Mouse (Mus musculus): ENCODE data around the gene Fam189b.

Fam189b gene

DNA sequence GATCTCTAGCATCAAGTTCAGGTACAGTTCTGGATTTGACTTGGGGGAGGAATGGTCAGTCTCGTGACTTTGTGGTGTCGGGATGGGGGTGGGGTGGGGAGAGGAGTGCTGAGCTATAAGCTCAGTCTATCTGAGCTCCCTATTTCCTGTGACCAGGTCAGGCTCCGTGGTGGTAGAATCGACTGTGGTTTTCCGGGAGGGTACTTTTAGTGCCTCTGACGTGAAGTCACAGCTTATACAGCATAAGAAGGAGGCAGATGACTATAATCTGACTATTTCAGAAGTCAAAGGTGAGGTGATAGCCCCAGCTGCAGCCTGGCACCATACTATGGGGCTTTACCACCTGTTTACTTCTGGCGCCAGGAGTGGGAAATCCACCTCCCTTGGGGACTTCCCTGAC, 48.4 kb downstream of the Fam189b start:
- DNase-seq: no peak

DNA sequence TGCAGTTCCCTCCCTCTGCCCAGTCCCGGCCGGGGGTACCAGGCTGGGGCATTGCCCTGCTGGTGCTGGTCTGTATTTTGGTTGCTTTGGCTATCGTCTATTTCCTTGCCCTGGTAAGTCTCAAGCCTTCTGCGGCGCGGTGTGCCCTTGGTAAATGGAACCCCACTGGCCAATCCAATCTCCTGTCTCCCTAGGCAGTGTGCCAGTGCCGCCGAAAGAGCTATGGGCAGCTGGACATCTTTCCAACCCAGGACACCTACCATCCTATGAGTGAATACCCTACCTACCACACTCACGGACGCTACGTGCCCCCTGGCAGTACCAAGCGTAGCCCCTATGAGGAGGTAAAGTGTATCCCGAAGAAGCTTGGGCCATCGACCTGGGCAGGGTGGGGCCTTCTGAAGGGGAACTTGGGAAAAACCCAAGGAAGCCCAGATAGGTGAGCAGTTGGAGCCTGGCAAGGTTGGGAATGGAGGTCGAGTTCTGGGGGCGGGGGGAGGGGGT, 48.9 kb downstream of the Fam189b start:
- no peak for DNase-seq

DNA sequence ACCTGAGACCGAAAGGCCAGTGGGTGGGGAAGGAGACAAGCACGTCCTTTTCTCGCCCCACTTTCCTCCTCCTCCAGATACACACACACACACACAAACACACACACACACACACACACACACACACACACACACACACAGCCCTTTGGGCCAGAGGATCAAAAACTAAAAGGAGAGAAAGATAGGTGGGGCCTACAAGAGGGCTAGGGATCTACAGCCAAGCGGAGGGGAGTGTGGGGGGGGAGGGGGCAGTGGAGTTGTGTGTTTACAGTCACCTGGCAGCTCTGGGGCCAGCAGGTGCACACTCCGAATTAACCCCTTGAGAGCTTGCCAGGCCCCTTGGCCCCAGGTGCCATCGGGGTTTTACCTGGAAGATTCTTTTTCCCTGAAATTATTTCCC, 49.7 kb downstream of the Fam189b start:
- DNase-seq: no peak

DNA sequence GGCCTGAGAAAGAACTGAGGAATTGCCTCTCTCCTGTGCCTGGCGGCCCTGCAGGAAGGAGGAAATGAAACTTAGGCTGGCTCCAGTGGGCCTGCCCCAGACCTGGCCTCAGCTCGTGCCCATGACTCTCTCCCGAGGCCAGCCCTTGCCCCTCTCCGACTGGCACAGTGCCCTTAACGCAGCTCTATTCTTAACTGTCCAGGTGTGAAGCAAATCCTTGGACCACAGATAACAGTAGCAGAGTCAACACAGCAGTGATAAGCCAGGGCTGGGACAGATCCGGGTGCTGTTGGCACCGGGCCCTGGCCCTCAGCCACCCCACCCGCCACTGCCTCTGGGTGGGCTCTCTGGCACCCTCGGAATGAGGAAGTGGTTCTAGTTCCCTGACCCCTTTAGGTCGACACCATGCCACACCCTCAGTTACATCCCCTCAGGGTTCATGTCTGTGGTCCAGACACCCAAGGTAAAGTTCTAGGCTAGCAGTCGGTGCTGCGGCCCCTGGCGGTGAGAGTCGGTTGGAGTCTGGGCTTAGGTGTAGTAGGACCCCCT, 50.7 kb downstream of the Fam189b start:
- DNase-seq: no peak

DNA sequence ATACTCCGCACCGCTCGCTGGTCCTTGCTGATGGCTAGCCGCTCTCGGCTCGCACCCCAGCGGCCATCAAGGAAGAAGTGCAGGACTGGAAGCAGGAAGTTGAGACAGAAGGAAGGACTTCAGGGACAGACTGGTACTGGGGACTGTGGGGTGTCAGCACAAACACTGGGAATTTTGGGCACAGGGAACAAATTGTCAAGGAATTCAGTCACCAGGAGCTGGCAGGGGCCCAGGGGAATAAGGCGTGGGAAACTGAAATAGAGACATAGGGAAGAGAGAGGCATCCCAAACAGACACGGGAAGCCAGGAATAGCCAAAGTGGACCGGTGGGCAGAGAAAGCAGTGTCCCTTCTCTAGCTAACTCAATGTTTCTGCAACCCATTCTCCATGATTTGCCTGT, 53.6 kb downstream of the Fam189b start:
- DNase-seq: no peak

DNA sequence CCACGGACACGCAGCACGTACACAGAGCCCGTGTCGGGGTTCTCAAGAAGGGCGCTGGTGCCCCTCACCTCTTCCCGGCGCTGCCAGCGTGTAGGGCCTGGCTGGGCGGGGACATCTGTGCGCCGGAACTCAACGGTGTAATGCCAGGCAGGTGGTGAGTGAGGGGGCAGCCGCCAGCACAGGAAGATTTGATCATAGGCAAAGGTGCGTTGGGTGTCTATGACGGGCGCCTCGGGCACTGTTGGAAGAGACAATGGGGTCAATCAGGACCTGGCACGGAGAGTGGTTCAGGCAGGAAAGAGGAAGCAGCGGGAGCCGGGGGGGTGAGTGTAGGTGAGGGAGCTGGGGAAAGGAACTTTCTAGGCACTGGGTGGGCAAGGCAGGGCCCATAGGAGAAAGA, 54.7 kb downstream of the Fam189b start:
- DNase-seq: no peak

DNA sequence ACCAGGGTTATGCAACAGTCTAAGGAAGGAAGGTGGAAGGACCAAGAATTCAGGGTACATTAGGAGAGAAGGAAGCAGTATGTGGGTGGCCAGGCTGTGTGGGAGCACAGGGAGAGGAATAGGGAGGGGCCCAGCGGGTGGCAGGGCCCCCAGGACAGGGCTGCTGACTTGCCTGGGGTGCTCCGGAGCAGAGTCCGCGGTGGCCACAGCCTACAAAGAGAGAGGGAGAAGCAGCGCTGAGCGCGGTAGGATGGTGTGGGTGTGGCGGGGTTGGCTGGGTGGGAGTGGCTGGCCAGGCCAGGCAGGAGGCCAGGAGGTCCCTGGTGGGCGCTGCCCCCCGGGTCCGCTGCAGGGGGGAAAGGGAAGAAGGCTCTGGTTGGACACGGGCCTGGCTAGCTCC, 55.6 kb downstream of the Fam189b start:
- DNase-seq: no peak

Measured in thymus, postnatal 4 days (tissue).